Mouse (Mus musculus): Measurements from ENCODE around the gene Gm20388. TPM values are rescaled to one million over a fixed set of nuclear protein-coding genes. Genes with fewer than 3 reads are reported as not detected.
A peak's percentile ranks its signal among the peaks of the same experiment; 100 is the strongest.

The Gm20388 gene
- total RNA-seq, 2 experiments from 2014 or later, result not detected

- no peak for DNase-seq (ENCODE audit: low spot score in 2 of 2)
Observed at GRCm38 (mm10) chr8:120248451-120248850, 337.8 kb downstream of the Gm20388 start.

- no peak for DNase-seq (ENCODE audit: low spot score in 2 of 2)
Observed at GRCm38 (mm10) chr8:120249800-120250336, 339.2 kb downstream of the Gm20388 start.

- DNase-seq (ENCODE audit: low spot score in 2 of 2), result no peak
Observed at GRCm38 (mm10) chr8:120250750-120251410, 340.2 kb downstream of the Gm20388 start.

- DNase-seq (ENCODE audit: low spot score in 2 of 2), result no peak
Observed at GRCm38 (mm10) chr8:120251411-120252035, 340.9 kb downstream of the Gm20388 start.

GRCm38 (mm10) chr8:120253626-120254025 lies 343.0 kb downstream of the Gm20388 start:
- no peak for DNase-seq (ENCODE audit: low spot score in 2 of 2)

- DNase-seq (ENCODE audit: low spot score in 2 of 2), result no peak
Observed at GRCm38 (mm10) chr8:120255406-120255987, 344.9 kb downstream of the Gm20388 start.

- DNase-seq (ENCODE audit: low spot score in 2 of 2), result peak in 1 of 2 experiments; percentile 64
Observed at GRCm38 (mm10) chr8:120256958-120257357, 346.3 kb downstream of the Gm20388 start.

- DNase-seq (ENCODE audit: low spot score in 2 of 2), result no peak
Observed at GRCm38 (mm10) chr8:120259206-120259605, 348.6 kb downstream of the Gm20388 start.

- DNase-seq (ENCODE audit: low spot score in 2 of 2), result no peak
Observed at GRCm38 (mm10) chr8:120260677-120261076, 350.0 kb downstream of the Gm20388 start.

GRCm38 (mm10) chr8:120261338-120262120 lies 350.9 kb downstream of the Gm20388 start:
- no peak for DNase-seq (ENCODE audit: low spot score in 2 of 2)

- no peak for DNase-seq (ENCODE audit: low spot score in 2 of 2)
Observed at GRCm38 (mm10) chr8:120263879-120264278, 353.2 kb downstream of the Gm20388 start.

GRCm38 (mm10) chr8:120264388-120264943 lies 353.8 kb downstream of the Gm20388 start:
- DNase-seq (ENCODE audit: low spot score in 2 of 2), result no peak

GRCm38 (mm10) chr8:120264944-120265453 lies 354.4 kb downstream of the Gm20388 start:
- peak; percentile 77 to 89 for DNase-seq (ENCODE audit: low spot score in 2 of 2)

GRCm38 (mm10) chr8:120265471-120265870 lies 354.8 kb downstream of the Gm20388 start:
- no peak for DNase-seq (ENCODE audit: low spot score in 2 of 2)

GRCm38 (mm10) chr8:120268541-120268980 lies 357.9 kb downstream of the Gm20388 start:
- DNase-seq (ENCODE audit: low spot score in 2 of 2), result no peak

GRCm38 (mm10) chr8:120270449-120270848 lies 359.8 kb downstream of the Gm20388 start:
- peak; percentile 68 to 82 for DNase-seq (ENCODE audit: low spot score in 2 of 2)

- DNase-seq (ENCODE audit: low spot score in 2 of 2), result no peak
Observed at GRCm38 (mm10) chr8:120273430-120273829, 362.8 kb downstream of the Gm20388 start.

GRCm38 (mm10) chr8:120276051-120276890 lies 365.6 kb downstream of the Gm20388 start:
- no peak for DNase-seq (ENCODE audit: low spot score in 2 of 2)

- DNase-seq (ENCODE audit: low spot score in 2 of 2), result no peak
Observed at GRCm38 (mm10) chr8:120276891-120277426, 366.3 kb downstream of the Gm20388 start.
